Comparison of ENCODE assay signal across 8 mouse cellular contexts in the genomic region with DNA sequence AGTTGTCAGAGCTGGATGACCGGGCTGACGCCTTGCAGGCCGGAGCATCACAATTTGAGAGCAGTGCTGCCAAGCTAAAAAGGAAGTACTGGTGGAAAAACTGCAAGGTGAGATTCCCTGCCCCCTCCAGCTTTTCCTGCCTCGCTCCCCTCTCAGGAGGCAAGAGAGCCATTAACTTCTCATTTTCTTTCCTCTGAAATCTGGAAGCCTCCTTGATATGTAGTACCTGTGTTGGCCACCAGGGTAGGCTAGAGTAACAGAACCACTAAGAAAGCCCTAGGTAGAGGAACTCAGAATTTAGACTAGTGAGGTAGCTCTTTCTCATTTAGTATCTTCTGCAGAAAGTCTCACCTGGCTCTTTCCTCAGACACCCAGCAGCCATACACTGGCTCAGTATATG. TPM values are rescaled to one million over a fixed set of nuclear protein-coding genes. Genes with fewer than 3 reads are reported as not detected.
DNase-seq lines count a peak whose midpoint lies in the region; ATAC-seq and TF ChIP-seq lines count a peak whose summit lies in the region.

No protein-coding gene starts in this region.

- H3K9ac ChIP-seq in intestine, postnatal 0 days (ENCODE audit: low read depth, low read length): no peak overlapping the region
- H3K9ac ChIP-seq in intestine, embryonic 16.5 days (ENCODE audit: low read depth, low read length): no peak overlapping the region

- no peak overlapping the region for H3K4me2 ChIP-seq in intestine, postnatal 0 days (replicated peaks; ENCODE audit: low read depth)
- no peak overlapping the region for H3K4me2 ChIP-seq in intestine, embryonic 16.5 days (ENCODE audit: low read depth, low read length)

- no peaks in the 10 kb centered on the region for H3K27me3 ChIP-seq in intestine, postnatal 0 days (replicated peaks; ENCODE audit: control insufficient read depth, insufficient read depth, low read length)
- no peaks in the 10 kb centered on the region for H3K27me3 ChIP-seq in intestine, embryonic 16.5 days (replicated peaks; ENCODE audit: control insufficient read depth, insufficient read depth, low read length)
- peaks cover 13% of the 10 kb centered on the region for H3K27me3 ChIP-seq in E14TG2a.4 (ENCODE audit: insufficient read depth, low read length)

- no peak overlapping the region for H3K27ac ChIP-seq in intestine, postnatal 0 days (ENCODE audit: low read depth, low read length)
- no peak overlapping the region for H3K27ac ChIP-seq in intestine, embryonic 16.5 days (ENCODE audit: low read length)
- no peak overlapping the region for H3K27ac ChIP-seq in gastrocnemius, adult 2 months

- H3K9me3 ChIP-seq in intestine, postnatal 0 days (ENCODE audit: control insufficient read depth): no peaks in the 10 kb centered on the region
- H3K9me3 ChIP-seq in intestine, embryonic 16.5 days (ENCODE audit: control insufficient read depth, low read length): no peaks in the 10 kb centered on the region
- no peaks in the 10 kb centered on the region for H3K9me3 ChIP-seq in E14TG2a.4 (ENCODE audit: low read length)

- TF ChIP-seq CTCF in intestine, postnatal 0 days (IDR thresholded peaks at IDR 0.05; ENCODE audit: low read depth): peak; percentile 90
- TF ChIP-seq CTCF in E14TG2a.4 (conservative IDR thresholded peaks at IDR 0.05; ENCODE audit: low read length): peak; percentile 94
- peak; percentile 89 for TF ChIP-seq CTCF in gastrocnemius, adult 2 months (IDR thresholded peaks at IDR 0.05)

- H3K4me1 ChIP-seq in intestine, postnatal 0 days (replicated peaks; ENCODE audit: control insufficient read depth, insufficient read depth, low read length): no peaks in the 10 kb centered on the region; the same call in 1 of the 2 replicates
- 0 out of 2 replicates have a peak, but pooled peaks cover 3% of the 10 kb centered on the region for H3K4me1 ChIP-seq in intestine, embryonic 16.5 days (ENCODE audit: control insufficient read depth, insufficient read depth, low read length)
- H3K4me1 ChIP-seq in E14TG2a.4 (replicated peaks; ENCODE audit: low read depth, low read length): peaks cover 37% of the 10 kb centered on the region

- H3K36me3 ChIP-seq in intestine, postnatal 0 days (ENCODE audit: control insufficient read depth, insufficient read depth): peaks cover 32% of the 10 kb centered on the region
- no peaks in the 10 kb centered on the region for H3K36me3 ChIP-seq in intestine, embryonic 16.5 days (ENCODE audit: control insufficient read depth, insufficient read depth, low read length)
- peaks cover 22% of the 10 kb centered on the region for H3K36me3 ChIP-seq in E14TG2a.4 (ENCODE audit: insufficient read depth, low read length)

- WGBS in intestine, postnatal 0 days: 72% methylated on average over 4 of the region's 4 CpGs
- 74% methylated on average over 4 of the region's 4 CpGs for WGBS in intestine, embryonic 16.5 days

- peak; percentile 87 for DNase-seq in c-Kit-positive CD71-negative TER-119-negative erythroid progenitor cells, embryonic 14.5 days (ENCODE audit: low read depth)
- DNase-seq in gastrocnemius, adult 2 months: peak; percentile 52
- peak; percentile 79 to 81 for DNase-seq in left cerebral cortex, postnatal 14 days (ENCODE audit: low spot score in 2 of 2)
- peak; percentile 82 for DNase-seq in retina, embryonic 14.5 days (ENCODE audit: low spot score)

- intact Hi-C loops in gastrocnemius, adult 2 months (cut with DNase I): loop anchor here (1.0 kb wide), 1 partner anchor 52 kb away; no protein-coding TSS in a partner anchor
- intact Hi-C loops in left cerebral cortex, postnatal 14 days (cut with DNase I): loop anchor here (1.0 kb wide), 1 partner anchor 52 kb away; no protein-coding TSS in a partner anchor

- ATAC-seq in intestine, postnatal 0 days: no peak
- no peak for ATAC-seq in intestine, embryonic 16.5 days
- ATAC-seq in erythroblast, adult 5-6 weeks (replicated peaks; ENCODE audit: low FRiP score, poor library complexity, severe bottlenecking): no peak

- no peak overlapping the region for H3K4me3 ChIP-seq in intestine, postnatal 0 days (ENCODE audit: low read depth, low read length)
- H3K4me3 ChIP-seq in intestine, embryonic 16.5 days (ENCODE audit: low read length): no peak overlapping the region
- H3K4me3 ChIP-seq in E14TG2a.4 (replicated peaks; ENCODE audit: low read length): no peak overlapping the region
- no peak overlapping the region for H3K4me3 ChIP-seq in gastrocnemius, adult 2 months

RNA-seq across cellular contexts. Expression of gene Vamp1, which starts 3.6 kb away (rescaled TPM):
- polyA plus RNA-seq in intestine, postnatal 0 days (2015; fragmentation: Nextera tagmentation; extraction: Ambion mirVana): 2.7 and 3.4 TPM in 2 replicates
- polyA plus RNA-seq in intestine, embryonic 16.5 days (2015; fragmentation: Nextera tagmentation; extraction: Ambion mirVana): 5.0 and 5.9 TPM in 2 replicates
- 10 to 100 TPM; 14.3 to 16.0 TPM for total RNA-seq in gastrocnemius, adult 2 months (2021)
- 10 to 100 TPM; 46.0 to 46.6 TPM for total RNA-seq in left cerebral cortex, postnatal 14 days (2021)
- total RNA-seq in erythroblast, adult 5-6 weeks (2015; ENCODE audit: low replicate concordance): 2.1 and 4.2 TPM in 2 replicates
- total RNA-seq in erythroblast, adult 5-6 weeks (2017; ENCODE audit: low replicate concordance): 0.14 and 2.1 TPM in 2 replicates

RNA-seq across cellular contexts. Expression of gene Tapbpl, which starts 12.7 kb away (rescaled TPM):
- polyA plus RNA-seq in intestine, postnatal 0 days (2015; fragmentation: Nextera tagmentation; extraction: Ambion mirVana): 25.9 and 26.7 TPM in 2 replicates
- polyA plus RNA-seq in intestine, embryonic 16.5 days (2015; fragmentation: Nextera tagmentation; extraction: Ambion mirVana): 13.3 and 14.4 TPM in 2 replicates
- total RNA-seq in gastrocnemius, adult 2 months (2021): 1 to 10 TPM; 2.4 to 2.6 TPM
- 1 to 10 TPM; 2.0 to 2.9 TPM for total RNA-seq in left cerebral cortex, postnatal 14 days (2021)
- total RNA-seq in erythroblast, adult 5-6 weeks (2015; ENCODE audit: low replicate concordance): 0.84 and 4.4 TPM in 2 replicates
- total RNA-seq in erythroblast, adult 5-6 weeks (2017; ENCODE audit: low replicate concordance): 3.0 and 4.0 TPM in 2 replicates

RNA-seq across cellular contexts. Expression of gene Cd27, which starts 17.8 kb away (rescaled TPM):
- 0.78 and 2.1 TPM in 2 replicates for polyA plus RNA-seq in intestine, postnatal 0 days (2015; fragmentation: Nextera tagmentation; extraction: Ambion mirVana)
- polyA plus RNA-seq in intestine, embryonic 16.5 days (2015; fragmentation: Nextera tagmentation; extraction: Ambion mirVana): 2.0 and 2.3 TPM in 2 replicates
- total RNA-seq in gastrocnemius, adult 2 months (2021): under 1 TPM; 0.31 to 0.64 TPM
- total RNA-seq in left cerebral cortex, postnatal 14 days (2021): not detected
- total RNA-seq in erythroblast, adult 5-6 weeks (2015; ENCODE audit: low replicate concordance): 1.7 and 6.3 TPM in 2 replicates
- total RNA-seq in erythroblast, adult 5-6 weeks (2017; ENCODE audit: low replicate concordance): 0.84 and 1.0 TPM in 2 replicates

RNA-seq across cellular contexts. Expression of gene Mrpl51, which starts 27.4 kb away (rescaled TPM):
- polyA plus RNA-seq in intestine, postnatal 0 days (2015; fragmentation: Nextera tagmentation; extraction: Ambion mirVana): 270 and 282 TPM in 2 replicates
- polyA plus RNA-seq in intestine, embryonic 16.5 days (2015; fragmentation: Nextera tagmentation; extraction: Ambion mirVana): 267 and 284 TPM in 2 replicates
- 100 to 1,000 TPM; 214 to 262 TPM for total RNA-seq in gastrocnemius, adult 2 months (2021)
- total RNA-seq in left cerebral cortex, postnatal 14 days (2021): 10 to 100 TPM; 62.6 to 72.8 TPM
- total RNA-seq in erythroblast, adult 5-6 weeks (2015; ENCODE audit: low replicate concordance): 40.1 and 54.4 TPM in 2 replicates
- total RNA-seq in erythroblast, adult 5-6 weeks (2017; ENCODE audit: low replicate concordance): 16.4 and 29.8 TPM in 2 replicates

RNA-seq across cellular contexts. Expression of gene Ncapd2, which starts 27.5 kb away (rescaled TPM):
- 17.9 and 19.0 TPM in 2 replicates for polyA plus RNA-seq in intestine, postnatal 0 days (2015; fragmentation: Nextera tagmentation; extraction: Ambion mirVana)
- 67.8 and 78.0 TPM in 2 replicates for polyA plus RNA-seq in intestine, embryonic 16.5 days (2015; fragmentation: Nextera tagmentation; extraction: Ambion mirVana)
- total RNA-seq in gastrocnemius, adult 2 months (2021): 1 to 10 TPM; 6.5 to 9.8 TPM
- total RNA-seq in left cerebral cortex, postnatal 14 days (2021): 10 to 100 TPM; 23.5 to 29.6 TPM
- total RNA-seq in erythroblast, adult 5-6 weeks (2015; ENCODE audit: low replicate concordance): 139 and 148 TPM in 2 replicates
- total RNA-seq in erythroblast, adult 5-6 weeks (2017; ENCODE audit: low replicate concordance): 137 and 246 TPM in 2 replicates
